Mouse (Mus musculus): ENCODE data around the gene Elf1. TPM values are rescaled to one million over a fixed set of nuclear protein-coding genes. Genes with fewer than 3 reads are reported as not detected.

Gene Elf1
- polyA plus RNA-seq, 1 experiment from 2014 or later, result 11.0 TPM

DNA sequence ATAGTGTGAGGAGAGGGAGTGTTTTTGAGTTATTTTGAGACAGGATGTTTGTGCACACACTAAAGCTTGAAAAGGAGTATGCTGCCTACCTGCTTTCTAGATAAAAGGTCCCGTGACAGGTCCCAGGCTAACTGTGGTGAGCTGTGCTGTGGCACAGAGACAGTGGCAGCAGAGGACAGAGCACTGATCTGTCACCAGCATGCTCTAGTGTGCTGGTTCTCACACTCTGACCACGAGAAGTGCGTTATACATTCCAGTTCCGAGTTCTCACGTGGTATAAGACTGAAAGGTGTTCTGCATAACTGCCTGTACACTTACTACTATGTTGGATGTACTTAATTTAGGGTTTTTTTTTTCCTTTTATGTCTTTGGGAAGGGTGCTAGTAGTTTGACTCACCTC is 56.5 kb downstream of the Elf1 start:
- Histone ChIP-seq H3K9me3 (replicated peaks) (no peaks in the 10 kb centered on the region), H3K27ac (ENCODE audit: poor library complexity, severe bottlenecking) (no peak overlapping the region), H3K27me3 (replicated peaks) (no peaks in the 10 kb centered on the region), H3K4me1 (replicated peaks) (peaks cover 32% of the 10 kb centered on the region), H3K4me3 (no peak overlapping the region), H3K4me2 (peak overlapping the region; percentile 38), H3K9ac (no peak overlapping the region), H3K36me3 (no peaks in the 10 kb centered on the region)
- 54% methylated on average over 5 of the region's 5 CpGs for WGBS
- no peak for ATAC-seq (ENCODE audit: insufficient number of reproducible peaks, low FRiP score)

DNA sequence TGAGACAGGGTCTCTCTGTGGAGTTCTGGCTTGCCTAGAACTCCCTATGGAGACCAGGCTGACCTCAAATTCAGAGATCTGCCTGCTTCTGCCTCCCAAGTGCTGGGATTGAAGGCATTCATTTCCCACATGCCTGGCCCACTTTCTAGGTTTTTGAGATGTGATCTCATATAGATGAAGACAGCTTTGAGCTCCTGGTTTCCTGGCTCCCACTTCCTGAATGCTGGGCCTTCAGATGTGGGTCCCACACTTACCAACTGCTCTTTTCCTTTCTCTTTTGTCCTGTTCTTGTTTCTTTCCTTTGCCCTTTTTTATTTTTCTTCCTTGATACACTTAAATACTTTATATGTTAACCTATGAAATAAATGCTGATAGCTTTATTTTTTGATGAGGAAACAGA is 56.9 kb downstream of the Elf1 start:
- Histone ChIP-seq H3K9me3 (replicated peaks) (no peaks in the 10 kb centered on the region), H3K27me3 (replicated peaks) (no peaks in the 10 kb centered on the region), H3K4me2 (no peak overlapping the region), H3K27ac (ENCODE audit: poor library complexity, severe bottlenecking) (no peak overlapping the region), H3K9ac (no peak overlapping the region), H3K4me3 (no peak overlapping the region), H3K4me1 (replicated peaks) (peaks cover 32% of the 10 kb centered on the region), H3K36me3 (no peaks in the 10 kb centered on the region)
- ATAC-seq (ENCODE audit: insufficient number of reproducible peaks, low FRiP score), result no peak

DNA sequence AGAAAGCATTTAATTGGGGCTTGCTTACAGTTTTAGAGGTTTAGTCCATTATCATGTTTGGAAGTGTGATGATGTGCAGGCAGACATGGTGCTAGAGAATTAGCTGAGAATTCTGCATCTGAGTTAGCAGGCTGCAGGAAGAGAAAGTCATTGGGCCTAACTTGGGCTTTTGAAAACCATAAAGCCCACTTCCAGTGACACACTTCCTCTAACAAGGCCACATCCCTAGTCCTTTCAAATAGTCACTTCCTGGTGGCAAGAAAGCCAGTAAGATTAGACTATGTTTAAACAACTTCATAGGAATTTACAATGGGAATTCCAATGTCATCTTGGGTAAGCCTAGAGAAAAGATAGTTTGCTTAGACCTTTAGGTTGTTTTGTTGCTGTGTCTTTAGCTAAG is 60.6 kb downstream of the Elf1 start:
- peaks cover 7% of the 10 kb centered on the region for H3K4me1 ChIP-seq (replicated peaks)
- H3K27me3 ChIP-seq (replicated peaks), result no peaks in the 10 kb centered on the region
- H3K27ac ChIP-seq (ENCODE audit: poor library complexity, severe bottlenecking), result no peak overlapping the region
- H3K36me3 ChIP-seq, result no peaks in the 10 kb centered on the region
- H3K4me2 ChIP-seq, result no peak overlapping the region
- no peak for ATAC-seq (ENCODE audit: insufficient number of reproducible peaks, low FRiP score)
- H3K9me3 ChIP-seq (replicated peaks), result no peaks in the 10 kb centered on the region
- no peak overlapping the region for H3K4me3 ChIP-seq
- no peak overlapping the region for H3K9ac ChIP-seq

DNA sequence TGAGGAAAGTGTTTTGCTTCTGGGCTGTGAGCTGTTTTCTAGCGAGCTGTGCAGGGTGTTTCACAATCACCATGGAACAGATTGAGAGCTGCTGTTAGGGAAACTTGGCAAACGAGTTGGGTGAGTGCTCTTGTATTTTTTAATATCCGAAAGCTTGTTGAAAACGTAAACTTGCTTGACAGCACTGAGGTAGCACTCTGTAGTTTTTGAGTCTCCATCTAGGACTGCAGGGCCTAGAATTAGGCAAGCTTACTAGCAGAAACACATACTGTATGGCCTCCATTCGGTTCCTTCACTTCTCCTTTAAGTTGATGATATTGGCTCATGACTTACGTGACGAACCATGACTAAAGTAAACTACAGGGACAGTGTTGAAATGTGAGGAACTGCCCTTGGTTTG is 68.3 kb downstream of the Elf1 start:
- Histone ChIP-seq H3K36me3 (peaks cover 10% of the 10 kb centered on the region), H3K4me2 (no peak overlapping the region), H3K4me3 (no peak overlapping the region), H3K9me3 (replicated peaks) (no peaks in the 10 kb centered on the region; the same call in 1 of the 2 replicates), H3K27ac (ENCODE audit: poor library complexity, severe bottlenecking) (no peak overlapping the region), H3K9ac (no peak overlapping the region), H3K4me1 (replicated peaks) (peaks cover 6% of the 10 kb centered on the region; the same call in 1 of the 2 replicates), H3K27me3 (replicated peaks) (no peaks in the 10 kb centered on the region)
- WGBS, result 74% methylated on average over 7 of the region's 7 CpGs
- no peak for ATAC-seq (ENCODE audit: insufficient number of reproducible peaks, low FRiP score)

DNA sequence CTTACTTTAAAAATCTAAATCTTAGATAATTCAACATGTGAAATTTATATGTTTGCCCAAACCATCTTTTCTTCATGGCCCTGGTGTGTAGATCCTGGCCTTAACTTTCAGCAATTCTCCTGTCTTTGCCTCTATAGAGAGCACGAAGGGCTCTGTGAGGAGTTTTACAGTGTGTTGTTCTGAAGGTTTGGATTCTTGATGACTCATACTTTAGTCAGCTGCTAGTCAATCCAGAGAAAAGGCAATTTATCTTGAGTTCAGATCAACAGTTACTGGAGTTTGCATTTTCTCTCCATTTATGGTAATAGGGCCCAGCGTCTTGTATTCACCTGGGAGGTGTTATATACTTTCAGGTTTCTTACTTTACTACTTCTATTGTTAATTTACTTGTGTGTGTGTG is 70.9 kb downstream of the Elf1 start:
- no peak overlapping the region for H3K4me2 ChIP-seq
- H3K4me3 ChIP-seq, result no peak overlapping the region
- H3K36me3 ChIP-seq, result peaks cover 10% of the 10 kb centered on the region
- peaks cover 3% of the 10 kb centered on the region; the same call in 1 of the 2 replicates for H3K9me3 ChIP-seq (replicated peaks)
- no peak for ATAC-seq (ENCODE audit: insufficient number of reproducible peaks, low FRiP score)
- H3K9ac ChIP-seq, result no peak overlapping the region
- no peaks in the 10 kb centered on the region for H3K27me3 ChIP-seq (replicated peaks)
- no peak overlapping the region for H3K27ac ChIP-seq (ENCODE audit: poor library complexity, severe bottlenecking)
- WGBS, result 82% methylated on average over 2 of the region's 2 CpGs
- peaks cover 9% of the 10 kb centered on the region; the same call in 1 of the 2 replicates for H3K4me1 ChIP-seq (replicated peaks)

DNA sequence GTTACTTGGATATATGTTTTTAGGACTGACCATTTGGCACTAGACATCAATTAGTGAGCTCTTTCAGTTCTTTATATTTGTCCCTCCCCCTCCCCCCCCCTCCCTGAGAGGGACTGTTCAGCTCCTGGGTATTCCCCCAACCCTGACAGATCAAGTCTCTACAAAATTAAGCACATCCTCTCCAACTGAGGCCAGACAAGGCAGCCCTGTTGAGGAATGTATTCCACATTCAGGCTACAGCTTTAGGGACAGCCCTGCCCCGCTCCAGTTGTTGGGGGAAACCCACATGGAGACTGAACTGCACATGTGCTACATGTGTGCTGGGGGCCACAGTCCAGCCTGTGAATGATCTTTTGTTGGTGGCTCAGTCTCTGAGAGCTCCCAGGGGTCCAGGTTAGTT is 71.9 kb downstream of the Elf1 start:
- WGBS, result 90% methylated on average over 1 of the region's 1 CpGs
- peaks cover 3% of the 10 kb centered on the region; the same call in 1 of the 2 replicates for H3K9me3 ChIP-seq (replicated peaks)

DNA sequence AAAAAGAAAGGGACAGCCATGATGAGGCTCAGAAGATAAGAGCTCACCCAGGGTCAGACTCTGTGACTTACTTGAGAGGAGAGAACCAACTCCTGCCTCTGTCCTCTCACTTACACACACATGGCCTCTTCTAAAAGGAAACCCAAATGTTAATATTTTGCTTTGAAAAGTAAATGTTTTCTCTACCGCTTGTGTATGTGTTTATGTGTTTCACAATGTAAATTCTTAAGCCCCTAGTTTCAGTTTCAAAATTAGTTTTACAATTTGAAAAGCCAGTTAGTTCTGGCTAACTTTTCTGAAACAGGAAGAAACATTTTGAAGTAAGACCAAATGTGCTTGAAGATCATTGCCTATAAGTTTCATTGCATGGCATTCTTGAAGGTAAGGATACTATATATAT is 76.8 kb downstream of the Elf1 start:
- Histone ChIP-seq H3K36me3 (peaks cover 23% of the 10 kb centered on the region), H3K4me2 (no peak overlapping the region), H3K9me3 (replicated peaks) (peaks cover 3% of the 10 kb centered on the region), H3K27ac (ENCODE audit: poor library complexity, severe bottlenecking) (no peak overlapping the region), H3K27me3 (replicated peaks) (no peaks in the 10 kb centered on the region), H3K4me3 (no peak overlapping the region), H3K4me1 (replicated peaks) (peaks cover 10% of the 10 kb centered on the region; the same call in 1 of the 2 replicates), H3K9ac (no peak overlapping the region)
- 86% methylated on average over 1 of the region's 1 CpGs for WGBS
- ATAC-seq (ENCODE audit: insufficient number of reproducible peaks, low FRiP score), result no peak

More for the DNA sequence above, 71.9 kb downstream of the Elf1 start:
- Histone ChIP-seq H3K4me1 (replicated peaks) (peaks cover 9% of the 10 kb centered on the region; the same call in 1 of the 2 replicates), H3K4me3 (no peak overlapping the region), H3K4me2 (no peak overlapping the region), H3K36me3 (peaks cover 10% of the 10 kb centered on the region), H3K9ac (no peak overlapping the region), H3K27ac (ENCODE audit: poor library complexity, severe bottlenecking) (no peak overlapping the region), H3K27me3 (replicated peaks) (no peaks in the 10 kb centered on the region)
- ATAC-seq (ENCODE audit: insufficient number of reproducible peaks, low FRiP score), result no peak

DNA sequence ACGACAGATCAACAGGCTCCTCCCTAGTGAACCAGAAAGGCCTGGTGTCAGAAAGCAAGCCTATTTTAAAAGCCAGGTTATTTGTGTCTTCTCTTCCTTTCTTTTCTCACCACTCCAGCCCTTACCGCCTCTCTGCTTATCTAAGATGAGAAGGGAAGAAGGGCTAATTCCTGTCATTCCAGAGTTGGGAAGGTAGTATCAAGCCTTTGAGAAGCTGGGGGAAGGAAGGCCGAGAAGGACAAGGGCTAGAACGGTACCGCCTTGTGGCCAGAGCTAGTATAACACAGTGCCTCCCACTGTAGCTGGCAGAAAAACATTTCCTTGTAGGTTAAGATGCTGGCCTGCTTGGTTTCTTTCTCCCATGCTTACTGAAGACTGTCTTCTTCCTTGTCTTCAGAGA is 81.8 kb downstream of the Elf1 start:
- Histone ChIP-seq H3K9ac (no peak overlapping the region), H3K27me3 (replicated peaks) (no peaks in the 10 kb centered on the region), H3K9me3 (replicated peaks) (no peaks in the 10 kb centered on the region; the same call in 1 of the 2 replicates), H3K4me3 (no peak overlapping the region), H3K4me1 (replicated peaks) (peaks cover 4% of the 10 kb centered on the region; the same call in 1 of the 2 replicates), H3K4me2 (0 out of 2 replicates have a peak overlapping the region, but pooled peaks have one; percentile 1), H3K36me3 (peaks cover 34% of the 10 kb centered on the region), H3K27ac (ENCODE audit: poor library complexity, severe bottlenecking) (no peak overlapping the region)
- WGBS, result 5% methylated on average over 5 of the region's 5 CpGs
- ATAC-seq (ENCODE audit: insufficient number of reproducible peaks, low FRiP score), result peak; percentile 67; the same call in 1 of the 2 replicates

DNA sequence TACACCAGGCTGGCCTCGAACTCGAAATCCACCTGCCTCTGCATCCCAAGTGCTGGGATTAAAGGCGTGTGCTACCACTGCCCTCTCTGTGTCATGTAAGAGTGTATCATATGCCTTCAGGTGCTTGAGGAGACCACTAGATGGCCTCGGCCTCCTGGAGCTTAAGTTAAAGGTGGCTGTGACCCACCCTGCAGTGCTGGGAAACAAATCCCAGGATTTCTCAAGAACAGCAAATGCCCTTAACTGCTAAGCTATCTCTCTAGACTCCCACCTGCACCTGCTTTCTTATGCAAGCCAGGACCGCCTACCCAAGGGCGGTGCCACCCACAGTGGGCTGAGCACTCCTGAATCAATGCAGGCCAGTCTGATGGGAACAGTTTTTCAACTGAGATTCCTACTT is 83.8 kb downstream of the Elf1 start:
- Histone ChIP-seq H3K27me3 (replicated peaks) (no peaks in the 10 kb centered on the region), H3K9ac (no peak overlapping the region), H3K4me3 (no peak overlapping the region), H3K36me3 (peaks cover 46% of the 10 kb centered on the region), H3K4me2 (no peak overlapping the region), H3K27ac (ENCODE audit: poor library complexity, severe bottlenecking) (no peak overlapping the region), H3K4me1 (replicated peaks) (peaks cover 4% of the 10 kb centered on the region; the same call in 1 of the 2 replicates), H3K9me3 (replicated peaks) (no peaks in the 10 kb centered on the region; the same call in 1 of the 2 replicates)
- ATAC-seq (ENCODE audit: insufficient number of reproducible peaks, low FRiP score), result 0 out of 2 replicates have a peak, but pooled peaks have one; percentile 18
- 68% methylated on average over 6 of the region's 6 CpGs for WGBS

DNA sequence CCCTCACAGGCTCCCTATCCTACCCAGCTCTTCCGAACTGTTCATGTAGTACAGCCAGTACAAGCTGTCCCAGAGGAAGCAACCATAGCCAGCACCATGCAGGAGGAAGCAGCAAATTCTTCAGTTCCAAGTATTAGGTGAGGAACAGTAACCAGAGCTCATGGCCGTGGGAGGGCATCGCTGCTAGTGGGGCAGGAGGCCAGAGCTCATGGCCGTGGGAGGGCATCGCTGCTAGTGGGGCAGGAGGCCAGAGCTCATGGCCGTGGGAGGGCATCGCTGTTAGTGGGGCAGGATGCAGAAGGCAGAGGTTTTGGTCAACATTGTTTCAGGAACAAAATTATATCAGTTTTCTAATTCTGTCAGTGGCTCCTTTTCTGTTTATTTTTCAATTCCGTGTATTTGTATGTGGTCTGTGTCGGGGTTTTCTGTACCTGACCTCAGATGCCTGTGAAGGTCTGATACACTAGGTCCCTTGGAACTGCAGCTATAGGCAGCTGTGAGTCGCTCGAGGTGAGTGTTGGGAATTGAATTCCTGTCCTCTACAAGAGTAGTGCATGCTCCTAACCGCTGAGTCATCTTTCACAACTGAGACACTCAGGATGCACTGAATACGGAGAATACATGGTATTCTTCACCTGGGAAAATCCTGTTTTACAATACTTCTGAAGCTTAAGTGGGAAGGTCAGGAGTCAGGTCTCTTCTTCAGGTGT is 92.6 kb downstream of the Elf1 start:
- no peak overlapping the region for H3K4me3 ChIP-seq
- 85% methylated on average over 13 of the region's 13 CpGs for WGBS
- no peaks in the 10 kb centered on the region for H3K27me3 ChIP-seq (replicated peaks)
- peaks cover 41% of the 10 kb centered on the region for H3K36me3 ChIP-seq
- peaks cover under 1% of the 10 kb centered on the region; the same call in 1 of the 2 replicates for H3K9me3 ChIP-seq (replicated peaks)
- no peak overlapping the region for H3K4me2 ChIP-seq
- no peaks in the 10 kb centered on the region for H3K4me1 ChIP-seq (replicated peaks)
- no peak overlapping the region for H3K9ac ChIP-seq
- no peak for ATAC-seq (ENCODE audit: insufficient number of reproducible peaks, low FRiP score)
- H3K27ac ChIP-seq (ENCODE audit: poor library complexity, severe bottlenecking), result no peak overlapping the region

DNA sequence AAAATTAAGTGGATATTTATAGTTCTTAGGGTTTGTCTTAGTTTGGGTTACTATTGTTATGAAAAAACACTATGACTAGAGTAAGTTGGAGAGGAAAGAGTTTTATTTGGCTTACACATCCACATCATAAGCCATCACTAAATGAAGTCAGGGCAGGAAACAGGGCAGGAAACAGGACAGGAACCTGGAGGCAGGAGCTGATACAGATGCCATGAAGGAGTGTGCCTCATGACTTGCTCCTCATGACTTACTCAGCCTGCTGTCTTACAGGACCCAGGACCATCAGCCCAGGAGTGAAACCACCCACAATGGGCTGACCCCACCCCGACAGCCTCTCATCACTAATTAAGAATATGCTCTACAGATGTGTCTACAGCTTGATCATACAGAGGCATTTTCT is 93.4 kb downstream of the Elf1 start:
- H3K9me3 ChIP-seq (replicated peaks), result peaks cover 2% of the 10 kb centered on the region; the same call in 1 of the 2 replicates
- no peak overlapping the region for H3K9ac ChIP-seq
- H3K4me1 ChIP-seq (replicated peaks), result no peaks in the 10 kb centered on the region
- 94% methylated on average over 1 of the region's 1 CpGs for WGBS
- H3K27me3 ChIP-seq (replicated peaks), result no peaks in the 10 kb centered on the region
- no peak overlapping the region for H3K27ac ChIP-seq (ENCODE audit: poor library complexity, severe bottlenecking)
- no peak overlapping the region for H3K4me3 ChIP-seq
- ATAC-seq (ENCODE audit: insufficient number of reproducible peaks, low FRiP score), result no peak
- H3K36me3 ChIP-seq, result peaks cover 40% of the 10 kb centered on the region
- no peak overlapping the region for H3K4me2 ChIP-seq

Measured in heart, embryonic 12.5 days (tissue).